Mouse (Mus musculus): ENCODE measurements around the gene Ing5. TPM values are rescaled to one million over a fixed set of nuclear protein-coding genes. Genes with fewer than 3 reads are reported as not detected.

Gene Ing5
- 10 to 100 TPM; 18.7 to 23.5 TPM for total RNA-seq (2023)

GRCm38 (mm10) chr1:93803556-93804507, at the start of gene Ing5:
TSS of gene Ing5 (plus strand) at chr1:93803965.

GRCm38 (mm10) chr1:93754573-93755290, 49.0 kb upstream of the Ing5 start, which contains the start of gene Thap4:
TSS of gene Thap4 (minus strand) at chr1:93754864.

GRCm38 (mm10) chr1:93801741-93802238, 2.0 kb upstream of the Ing5 start, which contains the start of gene Dtymk:
TSS of gene Dtymk (minus strand) at chr1:93801934.

GRCm38 (mm10) chr1:93824609-93825008, 20.8 kb downstream of the Ing5 start, which contains the start of gene D2hgdh:
TSS of gene D2hgdh (plus strand) at chr1:93824909.

GRCm38 (mm10) chr1:93861048-93861447, 57.3 kb downstream of the Ing5 start, which contains the start of gene Gal3st2:
TSS of gene Gal3st2 (plus strand) at chr1:93861306.

Other genes starting within 250 kb of the Ing5 start
- 10 to 100 TPM; 52.7 to 69.5 TPM for gene Stk25, start 145.3 kb upstream of the Ing5 start, total RNA-seq (2023)
- gene Bok, start 118.3 kb upstream of the Ing5 start, total RNA-seq (2023) = not detected
- 10 to 100 TPM; 73.8 to 79.9 TPM for gene Atg4b, start 52.5 kb upstream of the Ing5 start, total RNA-seq (2023)
- 10 to 100 TPM; 14.1 to 18.4 TPM for gene Thap4, start 49.1 kb upstream of the Ing5 start, total RNA-seq (2023)
- gene Dtymk, start 2.0 kb upstream of the Ing5 start, total RNA-seq (2023) = 10 to 100 TPM; 21.9 to 23.2 TPM
- gene D2hgdh, start 20.9 kb downstream of the Ing5 start, total RNA-seq (2023) = 10 to 100 TPM; 21.0 to 23.5 TPM
- gene Gal3st2, start 57.3 kb downstream of the Ing5 start, total RNA-seq (2023) = not detected
- gene Gal3st2b, start 114.3 kb downstream of the Ing5 start, total RNA-seq (2023) = under 1 TPM; 0.50 to 0.82 TPM
- gene Gal3st2c, start 186.5 kb downstream of the Ing5 start, total RNA-seq (2023) = under 1 TPM; 0.06 to 0.16 TPM
- not detected for gene Neu4, start 216.5 kb downstream of the Ing5 start, total RNA-seq (2023)
- gene Pdcd1, start 248.6 kb downstream of the Ing5 start, total RNA-seq (2023) = under 1 TPM in 1 of 2 experiments, not detected in 1; 0.66 TPM

Data from monocyte, adult 59 days (primary cell).